Mouse (Mus musculus): ENCODE measurements around the gene Ier5.

DNA sequence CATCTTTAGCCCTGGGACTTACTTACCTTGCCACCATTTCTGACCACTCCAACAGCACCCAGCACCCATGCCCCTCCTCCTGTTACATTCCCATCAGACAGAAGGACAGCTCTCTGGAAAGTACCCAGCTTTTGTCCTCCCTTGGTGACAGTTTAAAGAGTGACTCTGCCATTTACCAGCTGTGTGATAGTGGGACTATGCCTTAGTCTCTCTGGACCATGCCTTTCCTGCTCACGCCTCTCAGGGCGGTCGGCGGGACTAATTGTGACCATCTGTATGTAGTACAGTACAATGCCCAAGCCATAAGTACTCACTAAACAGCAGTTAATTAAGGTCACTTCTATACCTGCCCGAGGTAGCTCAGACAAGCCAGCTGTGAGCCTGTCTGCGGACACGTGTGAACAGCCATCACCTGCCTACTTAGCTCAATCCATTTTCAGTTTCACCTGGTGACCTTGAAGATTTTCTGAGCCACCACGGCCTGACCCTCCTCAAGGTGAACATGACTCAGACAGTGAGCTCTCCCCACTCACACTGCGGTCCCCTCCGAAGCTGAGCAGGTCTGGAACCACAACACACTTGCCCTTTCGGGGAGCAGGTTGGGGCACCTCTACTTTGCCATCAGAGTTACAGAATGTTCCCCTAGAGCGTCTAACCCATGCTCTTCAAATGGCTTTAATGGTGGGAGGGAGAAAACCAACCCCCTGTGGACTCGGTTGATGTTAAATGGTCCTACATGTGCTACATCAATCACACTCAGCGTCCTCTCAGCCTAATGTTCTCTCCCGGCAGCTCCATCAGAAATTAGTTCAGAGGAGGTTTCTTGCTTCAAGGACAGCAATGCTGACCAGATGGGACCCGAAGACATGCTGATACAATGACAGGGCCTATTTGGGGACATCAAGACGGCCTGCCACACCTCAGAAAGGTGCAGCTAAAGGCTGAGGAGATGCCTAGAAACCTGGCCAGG is 38.3 kb downstream of the Ier5 start:
- TF ChIP-seq CTCF (IDR thresholded peaks at IDR 0.05; ENCODE audit: insufficient read depth, low read length) (no peak), POLR2A (IDR thresholded peaks at IDR 0.05; ENCODE audit: borderline replicate concordance, extremely low read depth, low read depth, low read length) (no peak)
